Mouse (Mus musculus) liver, postnatal 0 days (tissue): ENCODE data around the gene Vmn1r188.

Source experiments
- CTCF ChIP-seq: sonication (generic); IDR thresholded peaks from 2 replicates; pipeline ENCODE4 v1.5.1; 2016; ENCODE audit warnings: antibody characterized with exemption, low read depth
- EP300 ChIP-seq: IDR thresholded peaks from 2 replicates; pipeline ENCODE4 v1.6.1; 2016; ENCODE audit warnings: antibody characterized with exemption, low read depth, mild to moderate bottlenecking

DNA sequence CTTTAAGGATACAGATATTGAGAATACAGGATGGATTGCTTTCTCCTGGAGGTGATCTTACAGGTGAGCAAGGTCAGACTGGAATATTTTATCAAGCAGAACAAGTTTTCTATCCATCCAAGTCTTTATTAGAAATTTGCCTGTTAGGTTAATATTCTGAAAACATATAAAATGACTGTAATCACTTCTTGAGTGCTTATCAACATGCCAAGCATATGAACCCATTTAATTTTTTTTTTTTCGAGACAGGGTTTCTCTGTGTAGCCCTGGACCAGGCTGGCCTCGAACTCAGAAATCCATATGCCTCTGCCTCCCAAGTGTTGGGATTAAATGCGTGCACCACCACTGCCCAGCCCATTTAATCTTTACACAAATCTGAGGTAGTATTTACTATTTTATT lies 47.3 kb upstream of the Vmn1r188 start:
- TF ChIP-seq EP300 (no peak), CTCF (no peak)
